Mouse (Mus musculus) left cerebral cortex, adult 18-20 months (tissue): ENCODE data around the gene Ccdc187. TPM values are rescaled to one million over a fixed set of nuclear protein-coding genes. Genes with fewer than 3 reads are reported as not detected.
A peak's percentile ranks its signal among the peaks of the same experiment; 100 is the strongest.

Experiments
- DNase-seq, 2 experiments: peaks; one replicate each; pipeline ENCODE4 v3.0.0; 2021 to 2022; ENCODE audit warnings: low spot score in 2 of 2, mixed read lengths in 1 of 2
- long read RNA-seq, 2 experiments: library from polyadenylated mRNA; stranded (forward); transcript quantifications; one replicate each; pipeline ENCODE4 v2.0.0; 2021
- total RNA-seq, 2 experiments: library from RNA; stranded (reverse); gene quantifications; 2 replicates each; pipeline ENCODE4 v1.2.3; 2021

Ccdc187 gene
- 1 to 10 TPM; 2.2 to 2.6 TPM for total RNA-seq
- long read RNA-seq, experiment 1: 0 reads
- long read RNA-seq, experiment 2, partial matches to known transcripts: 0 of 1 reads
- long read RNA-seq, experiment 2, other reads (novel, unspliced or antisense): 1 of 1 reads

DNA sequence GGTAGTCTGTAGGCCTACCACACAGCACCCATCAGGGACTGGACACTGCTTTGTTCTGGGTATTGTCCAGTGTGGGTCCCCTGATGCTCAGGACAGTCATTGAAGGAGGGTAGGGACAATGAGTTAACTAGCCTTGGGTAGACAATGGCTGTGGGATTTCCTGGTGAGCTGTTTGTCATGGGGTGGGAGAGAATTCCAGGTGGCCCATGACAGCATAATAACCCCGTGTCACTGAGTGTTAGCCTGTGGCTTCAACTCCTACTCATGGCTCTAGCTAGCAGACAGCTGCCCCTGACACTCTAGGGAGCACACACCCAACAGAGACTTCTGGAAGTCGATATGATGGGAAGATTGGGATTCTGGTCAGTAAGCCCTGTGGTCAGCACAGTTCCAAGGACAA, at the start of gene Ccdc187:
Ccdc187 (minus strand) TSS at position 101 of the 400 bp plus-strand sequence.
- DNase-seq: no peak

GRCm38 (mm10) chr2:26342609-26343490, 48.5 kb upstream of the Ccdc187 start:
- no peak for DNase-seq

GRCm38 (mm10) chr2:26342044-26342443, 47.7 kb upstream of the Ccdc187 start:
- peak; percentile 75 to 78 for DNase-seq

DNA sequence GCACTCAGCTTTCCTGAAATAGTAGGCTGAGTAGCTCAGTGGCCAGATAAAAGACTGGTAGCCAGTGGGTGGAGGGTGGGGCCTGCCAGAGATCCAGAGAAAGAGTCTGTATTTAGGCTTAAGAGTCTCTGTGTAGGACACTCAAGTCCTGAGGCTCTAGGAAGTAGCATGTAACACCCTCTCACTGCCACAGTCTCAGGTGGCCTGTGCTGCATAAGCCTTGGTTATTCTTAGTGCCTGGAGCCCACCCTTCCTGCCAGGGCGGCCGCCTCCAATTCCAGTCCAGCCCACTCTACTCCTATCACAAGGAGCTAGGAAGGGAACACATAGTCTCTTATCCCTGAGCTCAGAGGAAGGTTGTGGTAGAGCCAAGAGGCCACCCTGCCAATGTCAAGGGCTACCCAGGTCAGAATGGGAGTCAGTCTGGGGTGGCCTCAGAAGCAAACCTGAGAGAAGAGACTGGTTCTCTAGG, 47.2 kb upstream of the Ccdc187 start:
- peak; percentile 31 to 63 for DNase-seq

DNA sequence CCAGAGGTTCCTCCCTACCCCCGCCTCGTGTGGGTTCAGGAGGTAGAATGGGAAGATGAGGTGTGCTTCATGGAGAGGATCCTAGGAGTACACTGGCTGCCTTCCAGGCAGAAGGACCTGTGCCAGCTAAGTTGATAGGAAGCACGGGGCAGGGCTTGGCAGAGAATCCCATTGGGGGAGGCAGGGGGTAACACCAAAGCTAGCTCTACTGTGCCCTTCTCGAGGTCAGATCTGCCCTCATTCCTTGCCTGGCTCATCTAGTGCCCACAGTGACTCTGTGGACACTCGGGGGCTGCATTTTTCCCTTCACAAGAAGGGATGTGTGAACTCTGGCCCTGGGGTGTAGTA, 44.8 kb upstream of the Ccdc187 start:
- no peak for DNase-seq

DNA sequence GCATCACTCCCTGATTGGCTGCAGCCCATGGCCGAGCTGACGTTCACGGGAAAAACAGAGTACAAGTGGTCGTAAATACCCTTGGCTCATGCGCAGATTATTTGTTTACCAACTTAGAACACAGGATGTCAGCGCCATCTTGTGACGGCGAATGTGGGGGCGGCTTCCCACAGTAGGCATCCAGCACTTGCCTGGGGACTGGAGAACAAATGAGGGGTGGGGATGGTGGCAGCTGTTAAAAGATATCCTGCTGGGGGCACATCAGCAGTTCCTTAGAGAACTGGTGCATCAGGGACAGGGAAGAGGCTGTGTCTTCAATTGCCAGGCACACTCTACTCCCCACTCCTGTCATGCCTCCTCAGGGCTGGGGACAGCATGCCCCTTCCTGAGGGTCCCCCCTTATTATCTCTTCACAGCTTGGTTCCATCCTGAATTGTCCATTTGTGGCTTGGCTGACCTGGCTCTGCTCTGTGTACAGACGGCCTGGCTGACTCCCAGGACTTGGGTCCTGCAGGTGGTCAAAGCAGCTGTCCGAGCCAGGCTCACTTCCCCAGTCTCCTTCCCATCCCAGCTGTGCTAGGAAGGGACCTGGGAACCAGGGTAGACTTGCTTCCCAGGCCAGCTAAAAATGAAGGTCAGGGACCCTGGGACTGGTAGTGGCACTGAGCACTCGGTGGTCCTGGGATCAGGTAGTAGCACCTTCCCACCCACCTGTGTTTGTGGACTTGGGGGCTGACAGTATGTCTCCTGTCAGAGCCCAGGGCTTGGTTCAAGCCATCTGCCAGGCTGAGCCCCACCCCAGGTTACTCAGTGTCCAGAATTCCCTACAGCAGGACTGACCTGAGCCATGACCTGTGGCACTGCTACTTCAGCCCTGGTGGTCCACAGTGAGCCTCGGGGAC, 44.2 kb upstream of the Ccdc187 start:
- no peak for DNase-seq

- DNase-seq: no peak
Measured at GRCm38 (mm10) chr2:26330702-26331101, 36.3 kb upstream of the Ccdc187 start.

DNA sequence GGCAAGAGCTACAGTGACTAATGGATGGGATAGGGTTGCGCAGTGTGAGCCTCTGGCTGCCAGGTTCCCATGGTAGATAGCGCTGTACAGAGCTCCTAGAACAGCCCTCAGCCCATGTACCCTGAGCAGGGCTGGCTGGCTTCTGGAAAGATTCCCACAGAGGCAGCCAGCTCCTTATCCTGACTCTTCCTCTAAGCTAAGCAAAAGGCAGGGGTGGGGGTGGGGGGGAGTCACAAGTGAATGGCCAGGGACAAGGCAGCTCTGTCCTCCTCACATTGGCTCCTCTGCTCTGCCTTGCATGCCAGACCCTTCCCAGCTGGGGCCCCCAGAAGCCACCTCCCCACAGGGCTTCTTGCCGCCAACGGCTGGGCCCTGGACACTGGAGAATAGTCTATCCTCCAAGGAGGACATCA, 35.7 kb upstream of the Ccdc187 start:
- no peak for DNase-seq

GRCm38 (mm10) chr2:26329402-26329801, 35.0 kb upstream of the Ccdc187 start:
- peak in 1 of 2 experiments; percentile 52 for DNase-seq

DNA sequence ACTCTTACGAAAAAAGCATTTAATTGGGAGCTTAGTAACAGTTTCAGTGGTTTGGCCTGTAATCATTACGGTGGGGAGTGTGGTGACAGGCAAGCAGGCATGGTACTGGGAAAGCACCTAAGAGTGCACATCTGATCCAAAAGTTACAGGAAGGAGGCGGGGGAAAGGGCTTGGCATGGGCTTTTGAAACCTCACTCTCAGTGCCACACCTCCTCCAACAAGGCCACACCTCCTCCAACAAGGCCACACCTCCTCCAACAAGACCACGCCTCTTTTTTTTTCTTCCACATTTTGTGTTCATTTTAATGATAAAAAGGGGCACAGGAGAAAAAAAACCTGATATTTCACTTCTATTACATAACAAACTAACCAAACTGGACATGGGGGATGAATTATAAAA, 33.5 kb upstream of the Ccdc187 start:
- no peak for DNase-seq

DNA sequence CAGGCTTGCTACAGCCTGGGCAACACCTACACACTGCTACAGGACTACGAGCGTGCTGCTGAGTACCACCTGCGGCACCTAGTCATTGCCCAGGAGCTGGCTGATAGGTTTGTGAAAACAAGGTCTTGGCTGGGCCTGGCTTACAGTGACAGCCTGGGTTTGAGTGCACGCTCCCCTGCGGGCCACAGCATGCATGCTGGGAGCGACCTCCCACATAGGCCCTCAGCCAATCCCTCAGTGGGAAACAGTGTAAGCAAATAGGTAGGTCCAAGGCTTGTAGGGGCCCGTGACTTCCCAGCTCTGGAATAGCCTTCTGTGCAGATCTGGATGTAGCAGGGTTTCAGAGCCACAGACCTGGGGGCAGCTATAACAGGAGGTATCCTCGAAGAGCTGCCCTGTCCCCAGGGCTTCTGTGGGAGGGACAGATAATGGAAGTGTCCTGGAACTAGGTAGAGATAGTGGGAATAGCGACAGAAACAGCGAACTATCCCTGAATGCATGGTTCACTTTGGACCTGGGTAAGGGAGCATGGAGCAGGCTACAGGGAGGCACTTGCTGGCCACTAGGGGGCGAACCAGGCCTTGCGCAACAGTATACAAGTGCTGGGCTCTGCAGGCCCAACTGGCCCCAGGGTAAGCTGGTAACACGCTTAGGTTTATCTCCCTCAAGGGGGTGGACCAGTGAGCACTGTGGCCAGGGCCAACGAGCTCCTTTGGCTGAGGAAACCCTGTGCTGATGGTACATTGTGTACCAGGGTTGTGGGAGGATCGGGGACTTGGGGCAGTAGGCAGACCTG, 31.2 kb upstream of the Ccdc187 start:
- peak in 1 of 2 experiments; percentile 62 for DNase-seq

GRCm38 (mm10) chr2:26324917-26325316, 30.6 kb upstream of the Ccdc187 start:
- peak in 1 of 2 experiments; percentile 51 for DNase-seq

- no peak for DNase-seq
Measured at GRCm38 (mm10) chr2:26323589-26324325, 29.4 kb upstream of the Ccdc187 start.

DNA sequence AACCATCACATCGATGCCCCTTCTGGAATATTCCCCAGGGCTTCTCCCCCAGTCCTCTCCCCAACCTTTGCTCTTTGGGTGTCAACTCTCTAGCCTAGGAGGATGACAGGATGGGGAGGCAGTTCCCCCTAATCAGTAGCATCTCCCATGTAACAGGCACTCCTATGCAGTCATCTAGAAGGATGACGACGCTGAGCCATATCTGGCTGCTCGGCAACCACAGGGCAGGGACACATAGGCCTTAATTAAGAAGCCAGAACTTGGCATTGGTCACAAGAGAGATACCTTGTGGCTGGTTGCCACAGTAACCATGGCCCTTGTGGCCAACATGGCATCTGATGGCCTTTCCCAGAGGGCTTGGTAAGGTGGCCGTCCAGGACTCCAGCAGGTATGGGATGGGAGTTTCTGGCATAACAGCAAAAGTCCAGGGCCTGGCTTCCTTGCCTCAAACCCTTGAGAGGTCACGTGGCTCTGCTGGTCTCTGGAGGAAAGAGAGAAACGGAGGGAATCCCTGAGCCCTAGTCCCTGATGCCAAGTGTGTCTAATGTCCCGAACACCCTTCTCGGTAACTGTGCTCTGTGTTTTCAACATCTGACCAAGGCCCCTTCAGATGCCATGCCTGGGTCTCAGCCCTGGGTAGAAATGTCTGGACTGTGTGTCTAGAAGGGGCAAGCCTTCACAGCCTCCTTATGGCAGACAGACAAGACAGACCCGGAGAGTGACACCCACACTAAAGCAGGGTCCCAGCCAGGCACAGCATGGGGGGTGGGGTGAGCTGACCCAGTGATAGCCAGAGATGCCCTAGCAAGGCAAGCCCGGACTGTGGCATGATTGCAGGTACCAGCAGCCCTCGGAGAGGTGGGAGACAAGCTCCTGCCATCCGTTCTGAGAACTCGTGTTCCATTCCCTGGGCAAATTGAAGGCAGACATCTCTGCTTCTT, 26.2 kb upstream of the Ccdc187 start:
- DNase-seq: no peak

DNA sequence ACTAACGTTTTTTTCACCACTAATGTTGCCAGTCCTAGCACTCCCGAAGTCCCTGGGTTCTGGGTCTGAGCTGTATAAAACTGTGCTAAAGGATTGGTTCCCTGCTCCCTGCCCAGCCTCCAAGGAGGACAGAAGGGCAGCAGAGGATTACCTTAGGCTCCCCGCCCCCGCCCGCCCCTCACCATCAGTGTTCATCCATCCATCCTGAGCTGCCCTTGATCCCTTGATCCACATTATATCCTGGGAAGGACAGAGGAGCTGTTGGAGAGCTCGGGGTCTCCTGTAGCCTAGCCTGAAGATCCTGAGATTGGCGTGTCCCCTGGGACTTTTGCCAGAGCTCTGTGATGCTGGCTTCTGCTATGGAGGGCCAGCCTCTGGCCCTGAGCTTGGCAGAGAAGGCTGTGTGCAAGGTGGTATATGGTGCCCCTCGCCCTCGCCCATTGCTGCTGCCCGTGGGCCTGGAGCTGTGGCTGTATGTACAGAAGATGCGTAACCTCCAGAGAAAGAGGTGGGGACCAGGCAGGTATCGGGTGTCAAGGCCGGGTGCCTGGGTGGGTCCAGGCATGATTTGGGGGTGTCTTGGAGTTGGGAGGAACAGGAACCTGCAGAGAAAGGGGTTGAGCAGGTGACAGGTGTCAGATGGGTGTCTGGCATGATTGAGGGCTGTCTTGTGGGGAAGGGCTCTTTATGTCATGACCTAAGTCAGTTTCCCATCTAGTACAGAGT, 25.3 kb upstream of the Ccdc187 start:
- DNase-seq: no peak

DNA sequence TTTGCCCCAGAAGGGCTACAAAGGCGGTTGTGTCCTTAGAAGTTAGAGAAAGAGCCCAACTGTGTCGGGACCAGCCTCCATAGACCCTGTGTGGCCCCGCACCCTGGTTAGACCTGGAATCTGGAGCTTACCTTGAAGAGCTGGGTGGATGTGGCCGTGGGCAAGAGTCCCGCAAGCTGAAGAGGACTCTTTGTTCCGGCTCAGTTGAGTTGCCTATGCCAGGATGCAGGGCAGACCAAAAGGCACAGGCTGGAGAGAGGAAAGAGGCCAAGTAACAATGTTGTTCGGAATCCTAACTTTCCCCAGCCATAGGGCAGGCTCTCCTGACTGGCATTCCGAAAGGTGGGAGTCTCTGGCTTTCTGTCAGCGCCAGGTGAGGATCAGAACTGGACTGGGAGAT, 24.8 kb upstream of the Ccdc187 start:
- DNase-seq: no peak

DNA sequence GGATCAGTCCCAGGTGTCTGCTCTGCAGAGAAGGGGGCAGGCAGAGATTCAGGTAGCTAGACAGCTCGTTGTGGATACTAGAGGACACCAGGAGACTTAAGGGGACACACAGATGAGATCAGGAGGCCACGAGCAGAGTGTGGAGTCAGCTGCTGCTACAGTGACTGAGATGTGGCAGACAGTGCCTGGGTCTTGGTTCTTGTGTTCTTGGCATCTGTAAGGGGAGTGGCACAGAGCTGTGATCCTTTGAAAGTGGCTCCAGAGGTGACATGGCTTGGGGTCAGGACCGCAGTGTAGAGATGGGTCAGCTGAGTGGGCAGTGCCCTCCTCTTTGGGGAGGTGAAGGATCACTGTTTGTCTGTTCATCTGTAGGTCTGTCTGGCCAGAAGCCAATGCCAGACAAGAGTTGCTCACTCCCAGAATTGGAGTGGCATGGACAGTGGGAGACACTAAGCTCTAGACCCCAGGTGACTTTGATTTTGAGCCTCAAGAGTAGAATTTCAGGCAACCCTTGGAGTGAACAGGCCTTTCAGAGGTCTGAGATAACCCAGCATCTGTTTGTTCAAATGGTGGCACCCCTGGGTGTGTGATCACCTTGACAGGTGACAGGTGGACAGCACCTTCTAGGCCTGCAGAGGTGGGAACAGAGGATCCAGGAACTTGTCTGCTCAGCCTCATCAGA, 23.8 kb upstream of the Ccdc187 start:
- DNase-seq: no peak

DNA sequence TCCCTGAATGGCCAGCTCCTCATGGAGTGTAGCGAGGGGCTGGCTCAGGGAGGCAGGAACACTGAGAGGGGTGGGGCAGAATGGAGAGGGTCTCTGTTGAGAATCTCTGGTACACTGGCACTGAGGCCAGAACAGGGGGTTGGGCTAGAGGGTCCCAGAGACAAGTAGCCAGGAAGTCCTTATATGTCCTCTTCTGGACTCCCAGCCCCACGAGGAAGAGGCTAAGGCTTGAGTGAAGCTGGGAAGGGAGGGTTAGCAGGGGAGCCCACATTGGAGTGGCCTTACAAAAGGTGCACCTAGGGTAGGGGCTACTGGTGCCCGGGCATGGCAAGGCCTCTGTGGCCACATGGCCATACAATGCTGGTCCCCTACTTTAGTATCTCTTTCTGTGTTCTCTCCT, 23.0 kb upstream of the Ccdc187 start:
- DNase-seq: no peak
